Mouse (Mus musculus) mesoderm, embryonic 11.5 days (tissue): ENCODE data around the gene Hoxb3.

Experiments
- DNase-seq: peaks from one replicate; pipeline ENCODE4 v3.0.0-alpha.2; 2012; ENCODE audit warnings: low read depth, low spot score

Gene Hoxb3

GRCm38 (mm10) chr11:96338957-96339855, 16.1 kb downstream of the Hoxb3 start:
- no peak for DNase-seq

- peak; percentile 94 for DNase-seq
These were observed 17.7 kb downstream of the Hoxb3 start for GRCm38 (mm10) chr11:96340698-96341365.

GRCm38 (mm10) chr11:96341701-96342575, 18.8 kb downstream of the Hoxb3 start:
- no peak for DNase-seq

GRCm38 (mm10) chr11:96342576-96342930, 19.4 kb downstream of the Hoxb3 start:
- no peak for DNase-seq

- DNase-seq: no peak
These were observed 20.1 kb downstream of the Hoxb3 start for GRCm38 (mm10) chr11:96343206-96343745.

- DNase-seq: peak; percentile 62
These were observed 21.1 kb downstream of the Hoxb3 start for GRCm38 (mm10) chr11:96344061-96344877.

GRCm38 (mm10) chr11:96344878-96345159, 21.7 kb downstream of the Hoxb3 start:
- DNase-seq: no peak

GRCm38 (mm10) chr11:96345220-96345892, 22.2 kb downstream of the Hoxb3 start:
- peak; percentile 65 for DNase-seq

- peak; percentile 64 for DNase-seq
These were observed 23.0 kb downstream of the Hoxb3 start for GRCm38 (mm10) chr11:96345893-96346806.

GRCm38 (mm10) chr11:96346916-96347520, 23.9 kb downstream of the Hoxb3 start:
- DNase-seq: no peak

GRCm38 (mm10) chr11:96347717-96348116, 24.6 kb downstream of the Hoxb3 start:
- DNase-seq: no peak

GRCm38 (mm10) chr11:96348141-96348928, 25.2 kb downstream of the Hoxb3 start:
- DNase-seq: peak; percentile 78

- no peak for DNase-seq
These were observed 25.9 kb downstream of the Hoxb3 start for GRCm38 (mm10) chr11:96348988-96349387.

GRCm38 (mm10) chr11:96349491-96350340, 26.6 kb downstream of the Hoxb3 start:
- peak; percentile 80 for DNase-seq

- DNase-seq: no peak
These were observed 27.2 kb downstream of the Hoxb3 start, which contains the start of gene Hoxb2 for GRCm38 (mm10) chr11:96350341-96350624. Gene Hoxb2, plus strand, starts transcription at chr11:96350525.

GRCm38 (mm10) chr11:96350791-96351190, 27.7 kb downstream of the Hoxb3 start:
- DNase-seq: no peak

- DNase-seq: no peak
These were observed 28.2 kb downstream of the Hoxb3 start for GRCm38 (mm10) chr11:96351312-96351711.
